Mouse (Mus musculus): ENCODE data around the gene Apobec4. TPM values are rescaled to one million over a fixed set of nuclear protein-coding genes. Genes with fewer than 3 reads are reported as not detected.

The Apobec4 gene
- total RNA-seq (2012; rRNA removed), result not detected in 2 replicates

DNA sequence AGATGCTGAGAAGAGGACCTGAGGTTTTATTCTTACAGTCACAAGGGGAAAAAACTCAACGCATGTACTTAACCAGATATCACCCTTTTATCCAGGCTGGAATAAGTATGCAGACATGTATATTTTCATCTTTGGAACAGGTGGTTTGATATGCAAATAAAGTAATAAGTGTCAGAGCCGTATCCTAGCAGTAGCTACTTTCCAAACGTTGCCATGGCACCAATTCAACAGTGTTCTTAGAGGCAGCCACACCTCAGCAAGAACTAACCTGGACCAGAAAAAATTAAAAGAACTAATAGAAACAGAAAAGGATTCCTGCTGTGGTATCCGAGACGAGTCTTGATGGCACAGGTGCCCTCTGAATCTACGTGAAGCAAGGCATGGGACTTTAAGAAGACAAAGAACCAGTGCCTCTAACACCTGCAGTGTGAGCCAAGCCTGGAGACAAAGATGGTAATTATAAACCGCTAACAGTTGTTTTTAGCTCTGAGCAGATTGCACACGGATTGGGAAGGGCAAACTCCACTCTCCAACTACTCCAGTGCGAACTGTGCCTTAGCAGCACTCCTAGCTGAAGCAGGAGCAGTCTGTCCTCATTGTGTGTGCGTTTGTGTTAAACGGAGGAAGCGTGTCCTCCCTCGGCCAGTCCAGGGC is at the start of gene Apobec4:
TSS of gene Apobec4 (plus strand) at position 240 of the 654 bp plus-strand sequence.
- H3K27ac ChIP-seq (ENCODE audit: insufficient read depth, low read depth, low read length, poor library complexity, severe bottlenecking), result no peak within 1 kb of the TSS
- H3K4me3 ChIP-seq (ENCODE audit: insufficient read depth in 1 of 2, low read depth in 1 of 2, low read length in 2 of 2, poor library complexity in 1 of 2, severe bottlenecking in 1 of 2), result no peak within 1 kb of the TSS
- no peak for DNase-seq (ENCODE audit: low read depth, low spot score)
- no peak for TF ChIP-seq MAFK (IDR thresholded peaks at IDR 0.05; ENCODE audit: insufficient read depth, low read depth, low read length)
- no peak for TF ChIP-seq HCFC1 (IDR thresholded peaks at IDR 0.05; ENCODE audit: borderline replicate concordance, insufficient read depth, low read length)
- no peak for TF ChIP-seq CHD2 (IDR thresholded peaks at IDR 0.05; ENCODE audit: low read depth, low read length)
- no peak for TF ChIP-seq ZC3H11A (IDR thresholded peaks at IDR 0.05; ENCODE audit: borderline replicate concordance, low read depth, low read length)
- TF ChIP-seq ZNF384 (IDR thresholded peaks at IDR 0.05; ENCODE audit: low read depth, low read length), result no peak
- H3K9ac ChIP-seq (ENCODE audit: insufficient read depth, low read depth, low read length, poor library complexity, severe bottlenecking), result no peak within 1 kb of the TSS
- no peaks in the 10 kb centered on the region for H3K4me1 ChIP-seq (ENCODE audit: control insufficient read depth in 2 of 2, insufficient read depth in 2 of 2, low read length in 2 of 2, poor library complexity in 1 of 2)
- H3K9me3 ChIP-seq (ENCODE audit: control insufficient read depth, insufficient read depth, low read depth, low read length), result no peaks in the 10 kb centered on the region
- no peaks in the 10 kb centered on the region for H3K36me3 ChIP-seq (ENCODE audit: control insufficient read depth, insufficient read depth, low read length, poor library complexity, severe bottlenecking)
- in situ Hi-C loops (cut with MboI; ENCODE audit: low sequenced_read_pairs in 2 of 2, unreplicated experiment in 2 of 2), result no loop called here

DNA sequence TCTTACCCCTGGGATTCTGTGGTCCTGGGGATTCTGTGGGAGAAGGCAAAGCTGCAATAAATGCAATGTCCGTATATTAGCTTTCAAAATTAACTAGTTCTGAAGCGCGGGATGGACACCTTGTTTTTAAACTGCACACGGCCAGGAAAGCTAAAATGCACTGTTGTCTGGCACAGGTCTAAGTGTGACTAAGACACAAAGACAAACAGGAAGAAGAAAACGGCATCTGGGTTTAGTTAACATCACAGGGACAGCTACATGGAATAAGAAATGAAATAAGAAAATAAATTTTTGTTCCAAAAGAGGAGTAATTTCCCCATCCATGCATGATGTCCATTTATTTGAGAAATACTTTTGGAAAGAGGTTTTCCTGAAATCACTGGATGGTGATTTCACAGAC is 49.3 kb upstream of the Apobec4 start:
- no peaks in the 10 kb centered on the region for H3K9me3 ChIP-seq (ENCODE audit: control insufficient read depth, insufficient read depth, low read depth, low read length)

DNA sequence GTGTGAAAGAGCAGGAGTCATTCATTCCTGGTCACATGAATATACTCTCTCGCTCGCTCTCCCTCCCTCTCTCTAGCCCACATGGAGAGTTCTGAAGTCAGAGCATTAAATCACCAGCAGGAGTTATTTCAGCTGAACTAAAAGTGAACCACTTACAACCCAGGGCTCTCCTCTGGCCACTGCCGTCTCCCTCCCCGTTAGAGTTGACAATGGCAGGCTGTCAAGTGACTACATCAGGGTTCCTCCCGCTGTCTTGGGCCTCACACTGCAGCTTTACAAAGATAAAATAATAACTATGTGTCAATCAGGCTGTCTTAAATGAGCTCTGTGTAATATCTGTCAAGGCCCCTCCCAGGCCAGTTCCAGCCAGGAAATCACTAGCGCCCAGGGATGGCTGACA is 47.4 kb upstream of the Apobec4 start:
- Histone ChIP-seq H3K36me3 (ENCODE audit: control insufficient read depth, insufficient read depth, low read length, poor library complexity, severe bottlenecking) (no peaks in the 10 kb centered on the region), H3K9me3 (ENCODE audit: control insufficient read depth, insufficient read depth, low read depth, low read length) (no peaks in the 10 kb centered on the region), H3K9ac (ENCODE audit: insufficient read depth, low read depth, low read length, poor library complexity, severe bottlenecking) (no peak overlapping the region), H3K4me1 (ENCODE audit: control insufficient read depth in 2 of 2, insufficient read depth in 2 of 2, low read length in 2 of 2, poor library complexity in 1 of 2) (no peaks in the 10 kb centered on the region), H3K27ac (ENCODE audit: insufficient read depth, low read depth, low read length, poor library complexity, severe bottlenecking) (no peak overlapping the region), H3K4me3 (ENCODE audit: insufficient read depth in 1 of 2, low read depth in 1 of 2, low read length in 2 of 2, poor library complexity in 1 of 2, severe bottlenecking in 1 of 2) (no peak overlapping the region)
- DNase-seq (ENCODE audit: low read depth, low spot score), result no peak
- TF ChIP-seq ZNF384 (IDR thresholded peaks at IDR 0.05; ENCODE audit: low read depth, low read length), result no peak
- TF ChIP-seq MAFK (IDR thresholded peaks at IDR 0.05; ENCODE audit: insufficient read depth, low read depth, low read length), result no peak
- no peak for TF ChIP-seq HCFC1 (IDR thresholded peaks at IDR 0.05; ENCODE audit: borderline replicate concordance, insufficient read depth, low read length)
- no peak for TF ChIP-seq ZC3H11A (IDR thresholded peaks at IDR 0.05; ENCODE audit: borderline replicate concordance, low read depth, low read length)
- no peak for TF ChIP-seq CHD2 (IDR thresholded peaks at IDR 0.05; ENCODE audit: low read depth, low read length)
- in situ Hi-C loops (cut with MboI; ENCODE audit: low sequenced_read_pairs in 2 of 2, unreplicated experiment in 2 of 2), result no loop called here

More for the DNA sequence above, 49.3 kb upstream of the Apobec4 start:
- no peaks in the 10 kb centered on the region for H3K4me1 ChIP-seq (ENCODE audit: control insufficient read depth in 2 of 2, insufficient read depth in 2 of 2, low read length in 2 of 2, poor library complexity in 1 of 2)
- no peak overlapping the region for H3K9ac ChIP-seq (ENCODE audit: insufficient read depth, low read depth, low read length, poor library complexity, severe bottlenecking)
- H3K27ac ChIP-seq (ENCODE audit: insufficient read depth, low read depth, low read length, poor library complexity, severe bottlenecking), result no peak overlapping the region
- H3K36me3 ChIP-seq (ENCODE audit: control insufficient read depth, insufficient read depth, low read length, poor library complexity, severe bottlenecking), result no peaks in the 10 kb centered on the region
- in situ Hi-C loops (cut with MboI; ENCODE audit: low sequenced_read_pairs in 2 of 2, unreplicated experiment in 2 of 2), result no loop called here
- DNase-seq (ENCODE audit: low read depth, low spot score), result no peak
- TF ChIP-seq HCFC1 (IDR thresholded peaks at IDR 0.05; ENCODE audit: borderline replicate concordance, insufficient read depth, low read length), result no peak
- no peak for TF ChIP-seq ZNF384 (IDR thresholded peaks at IDR 0.05; ENCODE audit: low read depth, low read length)
- no peak for TF ChIP-seq ZC3H11A (IDR thresholded peaks at IDR 0.05; ENCODE audit: borderline replicate concordance, low read depth, low read length)
- TF ChIP-seq MAFK (IDR thresholded peaks at IDR 0.05; ENCODE audit: insufficient read depth, low read depth, low read length), result no peak
- TF ChIP-seq CHD2 (IDR thresholded peaks at IDR 0.05; ENCODE audit: low read depth, low read length), result no peak
- H3K4me3 ChIP-seq (ENCODE audit: insufficient read depth in 1 of 2, low read depth in 1 of 2, low read length in 2 of 2, poor library complexity in 1 of 2, severe bottlenecking in 1 of 2), result no peak overlapping the region

DNA sequence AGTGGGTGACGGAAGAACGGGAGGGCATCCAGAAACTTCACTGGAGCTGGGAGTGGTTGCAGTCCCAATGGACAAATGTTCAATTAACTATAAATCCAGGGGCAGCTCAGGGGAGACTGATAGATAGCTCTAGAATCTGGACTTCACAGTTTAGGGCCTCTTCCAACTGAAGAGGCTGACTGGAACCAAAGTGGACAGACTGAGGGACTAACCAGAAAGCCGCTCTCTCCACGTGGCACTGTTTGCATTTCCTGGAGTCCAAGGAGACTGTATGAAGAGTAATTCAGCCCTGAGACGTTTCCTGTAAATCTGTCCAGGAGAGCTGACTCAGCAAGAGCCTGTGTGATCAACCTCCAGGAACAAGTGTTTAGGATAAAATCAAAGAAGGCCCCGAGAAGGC is 46.4 kb upstream of the Apobec4 start:
- Histone ChIP-seq H3K4me1 (ENCODE audit: control insufficient read depth in 2 of 2, insufficient read depth in 2 of 2, low read length in 2 of 2, poor library complexity in 1 of 2) (no peaks in the 10 kb centered on the region), H3K4me3 (ENCODE audit: insufficient read depth in 1 of 2, low read depth in 1 of 2, low read length in 2 of 2, poor library complexity in 1 of 2, severe bottlenecking in 1 of 2) (no peak overlapping the region), H3K9ac (ENCODE audit: insufficient read depth, low read depth, low read length, poor library complexity, severe bottlenecking) (no peak overlapping the region), H3K9me3 (ENCODE audit: control insufficient read depth, insufficient read depth, low read depth, low read length) (no peaks in the 10 kb centered on the region), H3K36me3 (ENCODE audit: control insufficient read depth, insufficient read depth, low read length, poor library complexity, severe bottlenecking) (no peaks in the 10 kb centered on the region), H3K27ac (ENCODE audit: insufficient read depth, low read depth, low read length, poor library complexity, severe bottlenecking) (no peak overlapping the region)
- TF ChIP-seq MAFK (IDR thresholded peaks at IDR 0.05; ENCODE audit: insufficient read depth, low read depth, low read length) (0 out of 2 replicates have a peak, but pooled peaks have one; percentile 38), ZNF384 (IDR thresholded peaks at IDR 0.05; ENCODE audit: low read depth, low read length) (no peak)
- in situ Hi-C loops (cut with MboI; ENCODE audit: low sequenced_read_pairs in 2 of 2, unreplicated experiment in 2 of 2), result no loop called here
- no peak for DNase-seq (ENCODE audit: low read depth, low spot score)

DNA sequence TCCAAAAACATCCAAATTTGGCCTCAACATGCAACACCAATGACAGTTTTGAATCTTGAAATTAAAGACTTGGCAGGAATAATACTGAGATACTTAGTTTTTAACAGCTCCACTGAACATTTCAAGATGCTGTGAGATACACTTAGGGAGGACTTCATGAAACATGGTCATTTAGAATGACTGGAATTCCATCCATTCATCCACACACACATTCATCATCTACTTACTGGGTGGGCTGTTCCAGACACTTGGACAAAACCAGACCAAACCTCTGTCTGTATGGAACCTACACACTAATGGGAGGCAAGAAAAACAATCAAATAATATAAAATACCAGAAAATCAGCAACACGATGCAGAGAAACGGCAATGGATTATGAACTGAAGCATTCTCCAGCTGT is 42.8 kb upstream of the Apobec4 start:
- no peak overlapping the region for H3K9ac ChIP-seq (ENCODE audit: insufficient read depth, low read depth, low read length, poor library complexity, severe bottlenecking)
- no peak overlapping the region for H3K27ac ChIP-seq (ENCODE audit: insufficient read depth, low read depth, low read length, poor library complexity, severe bottlenecking)
- no peaks in the 10 kb centered on the region for H3K9me3 ChIP-seq (ENCODE audit: control insufficient read depth, insufficient read depth, low read depth, low read length)
- TF ChIP-seq ZC3H11A (IDR thresholded peaks at IDR 0.05; ENCODE audit: borderline replicate concordance, low read depth, low read length) (no peak), MAFK (IDR thresholded peaks at IDR 0.05; ENCODE audit: insufficient read depth, low read depth, low read length) (no peak), ZNF384 (IDR thresholded peaks at IDR 0.05; ENCODE audit: low read depth, low read length) (no peak), CHD2 (IDR thresholded peaks at IDR 0.05; ENCODE audit: low read depth, low read length) (no peak), HCFC1 (IDR thresholded peaks at IDR 0.05; ENCODE audit: borderline replicate concordance, insufficient read depth, low read length) (no peak)
- no peak for DNase-seq (ENCODE audit: low read depth, low spot score)
- H3K36me3 ChIP-seq (ENCODE audit: control insufficient read depth, insufficient read depth, low read length, poor library complexity, severe bottlenecking), result no peaks in the 10 kb centered on the region
- H3K4me3 ChIP-seq (ENCODE audit: insufficient read depth in 1 of 2, low read depth in 1 of 2, low read length in 2 of 2, poor library complexity in 1 of 2, severe bottlenecking in 1 of 2), result no peak overlapping the region
- H3K4me1 ChIP-seq (ENCODE audit: control insufficient read depth in 2 of 2, insufficient read depth in 2 of 2, low read length in 2 of 2, poor library complexity in 1 of 2), result no peaks in the 10 kb centered on the region
- in situ Hi-C loops (cut with MboI; ENCODE audit: low sequenced_read_pairs in 2 of 2, unreplicated experiment in 2 of 2), result no loop called here
